Mouse (Mus musculus): ENCODE measurements around the gene Stau1.

GRCm38 (mm10) chr2:167004099-167004854 lies 8.2 kb upstream of the Stau1 start:
- no peak for TF ChIP-seq EP300 (IDR thresholded peaks at IDR 0.05; ENCODE audit: low read depth)
- TF ChIP-seq CTCF (IDR thresholded peaks at IDR 0.05; ENCODE audit: low read depth) = peak; percentile 89

All from liver, postnatal 0 days (tissue).